Mouse (Mus musculus): ENCODE data around the gene Phospho2.

Phospho2 gene

GRCm38 (mm10) chr2:69838707-69839106 is 49.3 kb downstream of the Phospho2 start:
- DNase-seq (ENCODE audit: low read depth, low spot score) = no peak
- Histone ChIP-seq H3K27me3 (ENCODE audit: control insufficient read depth, insufficient read depth, low read length, poor library complexity, severe bottlenecking) (no peaks in the 10 kb centered on the region), H3K36me3 (ENCODE audit: control insufficient read depth, insufficient read depth, low read length, poor library complexity, severe bottlenecking) (no peaks in the 10 kb centered on the region)

- DNase-seq (ENCODE audit: low read depth, low spot score) = no peak
- H3K36me3 ChIP-seq (ENCODE audit: control insufficient read depth, insufficient read depth, low read length, poor library complexity, severe bottlenecking) = no peaks in the 10 kb centered on the region
- no peaks in the 10 kb centered on the region for H3K27me3 ChIP-seq (ENCODE audit: control insufficient read depth, insufficient read depth, low read length, poor library complexity, severe bottlenecking)
Measured at GRCm38 (mm10) chr2:69840261-69840660, 50.8 kb downstream of the Phospho2 start.

- no peaks in the 10 kb centered on the region for H3K36me3 ChIP-seq (ENCODE audit: control insufficient read depth, insufficient read depth, low read length, poor library complexity, severe bottlenecking)
- no peaks in the 10 kb centered on the region; the same call in 1 of the 2 replicates for H3K27me3 ChIP-seq (ENCODE audit: control insufficient read depth, insufficient read depth, low read length, poor library complexity, severe bottlenecking)
- DNase-seq (ENCODE audit: low read depth, low spot score) = no peak
Measured at GRCm38 (mm10) chr2:69849215-69849614, 59.8 kb downstream of the Phospho2 start.
